Mouse (Mus musculus) embryonic facial prominence, embryonic 15.5 days (tissue): ENCODE data around the gene Fbxo31. TPM values are rescaled to one million over a fixed set of nuclear protein-coding genes. Genes with fewer than 3 reads are reported as not detected.

ENCODE experiments used
- ATAC-seq: fragments of 200-750 bp; cut with Nextera tagmentation; 2 replicates; pipeline ENCODE4 v1.8.0; 2017; ENCODE audit warnings: low read depth, moderate TSS enrichment; ENCODE audit not compliant: insufficient number of reproducible peaks, low FRiP score, low TSS enrichment
- H3K27ac ChIP-seq: fragments of 300-500 bp; sonication (generic); replicated peaks from 2 replicates; pipeline ENCODE4 v1.5.1; 2015; ENCODE audit warnings: mild to moderate bottlenecking, inconsistent platforms
- H3K27me3 ChIP-seq: fragments of 300-500 bp; sonication (generic); 2 replicates; pipeline ENCODE4 v1.6.1; 2015; ENCODE audit warnings: inconsistent platforms
- H3K36me3 ChIP-seq: fragments of 300-500 bp; sonication (generic); 2 replicates; pipeline ENCODE4 v1.6.1; 2015; ENCODE audit warnings: mild to moderate bottlenecking, inconsistent platforms
- H3K4me1 ChIP-seq: fragments of 300-500 bp; sonication (generic); 2 replicates; pipeline ENCODE4 v1.6.1; 2015; ENCODE audit warnings: inconsistent platforms
- H3K4me2 ChIP-seq: fragments of 300-500 bp; sonication (generic); replicated peaks from 2 replicates; pipeline ENCODE4 v1.6.1; 2015; ENCODE audit warnings: mild to moderate bottlenecking, inconsistent platforms
- H3K4me3 ChIP-seq: fragments of 300-500 bp; sonication (generic); replicated peaks from 2 replicates; pipeline ENCODE4 v1.5.1; 2015; ENCODE audit warnings: mild to moderate bottlenecking, inconsistent platforms
- H3K9ac ChIP-seq: fragments of 300-500 bp; sonication (generic); 2 replicates; pipeline ENCODE4 v1.6.1; 2015; ENCODE audit warnings: inconsistent platforms
- H3K9me3 ChIP-seq: fragments of 300-500 bp; sonication (generic); replicated peaks from 2 replicates; pipeline ENCODE4 v1.6.1; 2016; ENCODE audit warnings: inconsistent platforms
- WGBS: fragments of 180-500 bp; shearing (Covaris S2); methylation state at CpG from one replicate; pipeline ENCODE4 v1.1.7; 2015; 5-methylcytosine and 5-hydroxymethylcytosine counted together
- polyA plus RNA-seq: library from polyadenylated mRNA; unstranded; fragments of >200 nt; fragmentation: Nextera tagmentation; extraction: Ambion mirVana; gene quantifications from 2 replicates; pipeline ENCODE4 v1.2.1, GENCODE M21; 2015

The Fbxo31 gene
- polyA plus RNA-seq, 1 experiment from 2014 or later = 16.4 TPM

DNA sequence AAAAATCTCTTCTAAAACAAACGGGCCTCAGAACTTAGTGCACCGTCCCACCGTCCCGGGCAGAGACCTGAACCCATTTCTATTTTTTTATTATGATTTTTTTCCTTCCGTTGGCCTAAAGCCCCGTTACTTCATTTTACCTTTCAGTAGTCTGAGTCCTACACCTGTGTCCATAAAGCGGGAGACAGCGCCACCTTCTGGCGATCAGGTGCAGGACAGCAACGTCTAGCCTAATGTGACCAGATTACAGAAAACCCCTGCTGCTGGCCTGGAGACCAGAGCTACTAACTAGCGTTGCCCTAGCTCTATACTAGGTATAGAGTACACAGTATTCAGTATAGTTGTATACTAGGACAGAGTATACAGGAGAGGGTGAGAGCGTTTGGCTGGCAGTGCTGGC, 65.2 kb downstream of the Fbxo31 start:
- Histone ChIP-seq H3K9ac (no peak overlapping the region), H3K36me3 (no peaks in the 10 kb centered on the region), H3K27ac (no peak overlapping the region), H3K4me1 (no peaks in the 10 kb centered on the region), H3K27me3 (peaks cover 38% of the 10 kb centered on the region), H3K4me2 (no peak overlapping the region), H3K9me3 (no peaks in the 10 kb centered on the region), H3K4me3 (no peak overlapping the region)
- peak; percentile 61; the same call in 1 of the 2 replicates for ATAC-seq
- 5% methylated on average over 12 of the region's 12 CpGs for WGBS

GRCm38 (mm10) chr8:121511751-121512150, 66.9 kb downstream of the Fbxo31 start:
- Histone ChIP-seq H3K9me3 (no peaks in the 10 kb centered on the region), H3K4me3 (no peak overlapping the region), H3K36me3 (no peaks in the 10 kb centered on the region), H3K4me1 (no peaks in the 10 kb centered on the region), H3K27me3 (peaks cover 42% of the 10 kb centered on the region), H3K4me2 (no peak overlapping the region), H3K27ac (no peak overlapping the region), H3K9ac (no peak overlapping the region)
- no peak for ATAC-seq
- WGBS = 48% methylated on average over 9 of the region's 9 CpGs

Other genes with a start within 250 kb of the Fbxo31 start
- gene 1700018B08Rik, start 34.5 kb downstream of the Fbxo31 start, polyA plus RNA-seq = not detected in 2 replicates
- gene Map1lc3b, start 11.6 kb upstream of the Fbxo31 start, polyA plus RNA-seq = 197 and 206 TPM in 2 replicates
- gene Zcchc14, start 74.1 kb upstream of the Fbxo31 start, polyA plus RNA-seq = 15.0 and 16.2 TPM in 2 replicates
- gene Jph3, start 150.8 kb upstream of the Fbxo31 start, polyA plus RNA-seq = 1.8 and 2.6 TPM in 2 replicates